Mouse (Mus musculus): ENCODE measurements around the gene Zfp704. TPM values are rescaled to one million over a fixed set of nuclear protein-coding genes. Genes with fewer than 3 reads are reported as not detected.

The Zfp704 gene
- total and polyA plus RNA-seq, 3 experiments, result not detected

GRCm38 (mm10) chr3:9587304-9587703, 22.6 kb downstream of the Zfp704 start:
- TF ChIP-seq MAZ (IDR thresholded peaks at IDR 0.05; ENCODE audit: low read depth, low read length) (no peak), ZKSCAN1 (IDR thresholded peaks at IDR 0.05; ENCODE audit: borderline replicate concordance, low read depth, low read length) (no peak)
- Histone ChIP-seq H3K27me3 (replicated peaks) (no peaks in the 10 kb centered on the region), H3K9ac (ENCODE audit: insufficient read depth, low read depth) (no peak overlapping the region), H3K4me3 (replicated peaks in 1 of 3; ENCODE audit: low read depth in 2 of 3, low read length in 2 of 3, poor library complexity in 1 of 3) (no peak overlapping the region), H3K27ac (ENCODE audit: insufficient read depth, low read depth) (no peak overlapping the region), H3K4me2 (ENCODE audit: insufficient read depth, low read depth, poor library complexity, severe bottlenecking) (no peak overlapping the region), H3K9me3 (replicated peaks; ENCODE audit: low read length) (no peaks in the 10 kb centered on the region), H3K4me1 (ENCODE audit: control insufficient read depth in 1 of 2, insufficient read depth in 2 of 2) (no peaks in the 10 kb centered on the region), H3K79me2 (replicated peaks; ENCODE audit: control insufficient read depth, extremely low read depth, insufficient read depth, poor library complexity, severe bottlenecking) (no peaks in the 10 kb centered on the region), H3K36me3 (replicated peaks in 1 of 2; ENCODE audit: control insufficient read depth in 1 of 2, insufficient read depth in 1 of 2, low read length in 1 of 2) (no peaks in the 10 kb centered on the region)
- dilution Hi-C loops (cut with MboI; ENCODE audit: extremely low pct_ligation_motif_present, extremely low pct_unique_long_range_greater_than_20kb, low sequenced_read_pairs), result no loop called here
- DNase-seq (ENCODE audit: extremely low read depth), result no peak
- in situ Hi-C loops (cut with MboI; ENCODE audit: low pct_ligation_motif_present, low pct_unique_long_range_greater_than_20kb, low sequenced_read_pairs), result no loop called here

- Histone ChIP-seq H3K4me2 (ENCODE audit: insufficient read depth, low read depth, poor library complexity, severe bottlenecking) (no peak overlapping the region), H3K27ac (ENCODE audit: insufficient read depth, low read depth) (no peak overlapping the region)
- DNase-seq (ENCODE audit: extremely low read depth), result no peak
Observed at GRCm38 (mm10) chr3:9583516-9583915, 26.4 kb downstream of the Zfp704 start.

GRCm38 (mm10) chr3:9580952-9581798, 28.7 kb downstream of the Zfp704 start:
- DNase-seq (ENCODE audit: extremely low read depth), result no peak
- H3K4me1 ChIP-seq (ENCODE audit: control insufficient read depth in 1 of 2, insufficient read depth in 2 of 2), result no peaks in the 10 kb centered on the region
- H3K27ac ChIP-seq (ENCODE audit: insufficient read depth, low read depth), result no peak overlapping the region
- dilution Hi-C loops (cut with MboI; ENCODE audit: extremely low pct_ligation_motif_present, extremely low pct_unique_long_range_greater_than_20kb, low sequenced_read_pairs) (no loop called here), in situ Hi-C loops (cut with MboI; ENCODE audit: low pct_ligation_motif_present, low pct_unique_long_range_greater_than_20kb, low sequenced_read_pairs) (no loop called here)
- H3K9ac ChIP-seq (ENCODE audit: insufficient read depth, low read depth), result no peak overlapping the region
- H3K4me3 ChIP-seq (replicated peaks in 1 of 3; ENCODE audit: low read depth in 2 of 3, low read length in 2 of 3, poor library complexity in 1 of 3), result no peak overlapping the region
- H3K27me3 ChIP-seq (replicated peaks), result no peaks in the 10 kb centered on the region
- no peaks in the 10 kb centered on the region for H3K9me3 ChIP-seq (replicated peaks; ENCODE audit: low read length)
- H3K4me2 ChIP-seq (ENCODE audit: insufficient read depth, low read depth, poor library complexity, severe bottlenecking), result no peak overlapping the region
- no peaks in the 10 kb centered on the region for H3K36me3 ChIP-seq (replicated peaks in 1 of 2; ENCODE audit: control insufficient read depth in 1 of 2, insufficient read depth in 1 of 2, low read length in 1 of 2)
- H3K79me2 ChIP-seq (replicated peaks; ENCODE audit: control insufficient read depth, extremely low read depth, insufficient read depth, poor library complexity, severe bottlenecking), result no peaks in the 10 kb centered on the region
- no peak for TF ChIP-seq JUN (IDR thresholded peaks at IDR 0.05; ENCODE audit: insufficient read depth, low read depth, low read length)
- TF ChIP-seq RAD21 (IDR thresholded peaks at IDR 0.05; ENCODE audit: low read depth, low read length), result no peak
- no peak for TF ChIP-seq NELFE (IDR thresholded peaks at IDR 0.05; ENCODE audit: low read depth, low read length)
- no peak for TF ChIP-seq ETS1 (conservative IDR thresholded peaks at IDR 0.05; ENCODE audit: low read depth, low read length)
- TF ChIP-seq E2F4 (IDR thresholded peaks at IDR 0.05; ENCODE audit: insufficient replicate concordance, low read depth, low read length), result no peak
- no peak for TF ChIP-seq USF1 (IDR thresholded peaks at IDR 0.05; ENCODE audit: low read depth, low read length)
- TF ChIP-seq MEF2A (IDR thresholded peaks at IDR 0.05; ENCODE audit: borderline replicate concordance, low read depth, low read length), result no peak
- no peak for TF ChIP-seq NRF1 (IDR thresholded peaks at IDR 0.05; ENCODE audit: low read depth, low read length)
- no peak for TF ChIP-seq CTCF (conservative IDR thresholded peaks at IDR 0.05 in 1 of 2, IDR thresholded peaks at IDR 0.05 in 1 of 2; ENCODE audit: low read depth in 2 of 2, low read length in 2 of 2)
- TF ChIP-seq UBTF (IDR thresholded peaks at IDR 0.05; ENCODE audit: low read depth, low read length), result no peak
- TF ChIP-seq MAZ (IDR thresholded peaks at IDR 0.05; ENCODE audit: low read depth, low read length), result no peak
- no peak for TF ChIP-seq ZMIZ1 (IDR thresholded peaks at IDR 0.05; ENCODE audit: low read depth, low read length)
- TF ChIP-seq ZC3H11A (IDR thresholded peaks at IDR 0.05; ENCODE audit: low read depth, low read length), result no peak
- TF ChIP-seq ZKSCAN1 (IDR thresholded peaks at IDR 0.05; ENCODE audit: borderline replicate concordance, low read depth, low read length), result no peak
- no peak for TF ChIP-seq CHD2 (IDR thresholded peaks at IDR 0.05; ENCODE audit: low read length)
- no peak for TF ChIP-seq KAT2A (IDR thresholded peaks at IDR 0.05; ENCODE audit: insufficient replicate concordance, low read length)
- TF ChIP-seq BHLHE40 (IDR thresholded peaks at IDR 0.05; ENCODE audit: low read depth, low read length), result no peak
- TF ChIP-seq USF2 (conservative IDR thresholded peaks at IDR 0.05; ENCODE audit: low read depth, low read length), result no peak

More at GRCm38 (mm10) chr3:9583516-9583915, 26.4 kb downstream of the Zfp704 start:
- Histone ChIP-seq H3K9ac (ENCODE audit: insufficient read depth, low read depth) (no peak overlapping the region), H3K4me3 (replicated peaks in 1 of 3; ENCODE audit: low read depth in 2 of 3, low read length in 2 of 3, poor library complexity in 1 of 3) (no peak overlapping the region), H3K9me3 (replicated peaks; ENCODE audit: low read length) (no peaks in the 10 kb centered on the region), H3K27me3 (replicated peaks) (no peaks in the 10 kb centered on the region), H3K4me1 (ENCODE audit: control insufficient read depth in 1 of 2, insufficient read depth in 2 of 2) (no peaks in the 10 kb centered on the region), H3K79me2 (replicated peaks; ENCODE audit: control insufficient read depth, extremely low read depth, insufficient read depth, poor library complexity, severe bottlenecking) (no peaks in the 10 kb centered on the region), H3K36me3 (replicated peaks in 1 of 2; ENCODE audit: control insufficient read depth in 1 of 2, insufficient read depth in 1 of 2, low read length in 1 of 2) (no peaks in the 10 kb centered on the region)
- TF ChIP-seq MAX (IDR thresholded peaks at IDR 0.05; ENCODE audit: low read length), result no peak
- no peak for TF ChIP-seq UBTF (IDR thresholded peaks at IDR 0.05; ENCODE audit: low read depth, low read length)
- TF ChIP-seq MAZ (IDR thresholded peaks at IDR 0.05; ENCODE audit: low read depth, low read length), result no peak
- no peak for TF ChIP-seq RAD21 (IDR thresholded peaks at IDR 0.05; ENCODE audit: low read depth, low read length)
- TF ChIP-seq KAT2A (IDR thresholded peaks at IDR 0.05; ENCODE audit: insufficient replicate concordance, low read length), result no peak
- TF ChIP-seq CHD1 (IDR thresholded peaks at IDR 0.05; ENCODE audit: low read depth, low read length), result no peak
- TF ChIP-seq TBP (conservative IDR thresholded peaks at IDR 0.05; ENCODE audit: low read depth, low read length), result no peak
- TF ChIP-seq MEF2A (IDR thresholded peaks at IDR 0.05; ENCODE audit: borderline replicate concordance, low read depth, low read length), result no peak
- no peak for TF ChIP-seq ZNF384 (IDR thresholded peaks at IDR 0.05; ENCODE audit: low read depth, low read length)
- no peak for TF ChIP-seq USF2 (conservative IDR thresholded peaks at IDR 0.05; ENCODE audit: low read depth, low read length)
- TF ChIP-seq ZC3H11A (IDR thresholded peaks at IDR 0.05; ENCODE audit: low read depth, low read length), result no peak
- TF ChIP-seq ZKSCAN1 (IDR thresholded peaks at IDR 0.05; ENCODE audit: borderline replicate concordance, low read depth, low read length), result no peak
- TF ChIP-seq E2F4 (IDR thresholded peaks at IDR 0.05; ENCODE audit: insufficient replicate concordance, low read depth, low read length), result no peak
- TF ChIP-seq ELF1 (IDR thresholded peaks at IDR 0.05; ENCODE audit: low read depth, low read length), result no peak
- no peak for TF ChIP-seq MYC (IDR thresholded peaks at IDR 0.05; ENCODE audit: low read depth, low read length)
- dilution Hi-C loops (cut with MboI; ENCODE audit: extremely low pct_ligation_motif_present, extremely low pct_unique_long_range_greater_than_20kb, low sequenced_read_pairs), result no loop called here
- in situ Hi-C loops (cut with MboI; ENCODE audit: low pct_ligation_motif_present, low pct_unique_long_range_greater_than_20kb, low sequenced_read_pairs), result no loop called here

Data from CH12.LX (cell line).